Mouse (Mus musculus) central nervous system, embryonic 11.5 days (tissue): ENCODE results near the gene Sec61b. TPM values are rescaled to one million over a fixed set of nuclear protein-coding genes. Genes with fewer than 3 reads are reported as not detected.

Experiments used
- polyA plus RNA-seq: library from polyadenylated mRNA; depleted of rRNA; stranded (reverse); fragments of >200 nt; gene quantifications from 2 replicates; pipeline ENCODE4 v1.2.3, GENCODE M21; 2012; rRNA removed

Sec61b gene
- polyA plus RNA-seq, result 178 and 289 TPM in 2 replicates

GRCm38 (mm10) chr4:47473968-47474729 lies at the start of gene Sec61b, which contains the start of gene Alg2:
Gene Sec61b, plus strand, starts transcription at chr4:47474658.
Gene Alg2, minus strand, starts transcription at chr4:47474333.

Other genes with a start within 250 kb of the Sec61b start
- 50.1 and 75.5 TPM in 2 replicates for gene Tgfbr1, start 121.4 kb upstream of the Sec61b start, polyA plus RNA-seq
- 43.3 and 58.8 TPM in 2 replicates for gene Alg2, start 325 bp upstream of the Sec61b start, polyA plus RNA-seq